ENCODE assay signal across 8 mouse cellular contexts in genomic region chr2:14048381-14048780, GRCm38 (mm10). TPM values are rescaled to one million over a fixed set of nuclear protein-coding genes. Genes with fewer than 3 reads are reported as not detected.
DNase-seq lines count a peak whose midpoint lies in the region; ATAC-seq and TF ChIP-seq lines count a peak whose summit lies in the region.

No protein-coding gene starts in this region.

- TF ChIP-seq CTCF in CH12.LX (conservative IDR thresholded peaks at IDR 0.05 in 1 of 2, IDR thresholded peaks at IDR 0.05 in 1 of 2; ENCODE audit: low read depth in 2 of 2, low read length in 2 of 2): peak; percentile 50 to 95
- TF ChIP-seq CTCF in stomach, postnatal 0 days (IDR thresholded peaks at IDR 0.05; ENCODE audit: low read depth): peak; percentile 92

- H3K79me2 ChIP-seq in CH12.LX (replicated peaks; ENCODE audit: control insufficient read depth, extremely low read depth, insufficient read depth, poor library complexity, severe bottlenecking): no peaks in the 10 kb centered on the region; the same call in 1 of the 2 replicates

- TF ChIP-seq EP300 in CH12.LX (IDR thresholded peaks at IDR 0.05; ENCODE audit: low read length): no peak
- no peak for TF ChIP-seq EP300 in stomach, postnatal 0 days (optimal IDR thresholded peaks at IDR 0.05)

- TF ChIP-seq POLR2A in CH12.LX (IDR thresholded peaks at IDR 0.05; ENCODE audit: low read depth, low read length): no peak
- no peak for TF ChIP-seq POLR2A in limb, embryonic 14.5 days (IDR thresholded peaks at IDR 0.05; ENCODE audit: borderline replicate concordance, extremely low read depth, insufficient read depth, insufficient read length)

- no peak overlapping the region for H3K4me3 ChIP-seq in CH12.LX (replicated peaks in 1 of 3; ENCODE audit: low read depth in 2 of 3, low read length in 2 of 3, poor library complexity in 1 of 3)
- no peak overlapping the region for H3K4me3 ChIP-seq in embryonic facial prominence, embryonic 11.5 days (ENCODE audit: low read depth, low read length)
- no peak overlapping the region for H3K4me3 ChIP-seq in heart, embryonic 15.5 days
- no peak overlapping the region for H3K4me3 ChIP-seq in kidney, embryonic 15.5 days (replicated peaks)
- no peak overlapping the region for H3K4me3 ChIP-seq in limb, embryonic 14.5 days (replicated peaks; ENCODE audit: low read length)
- no peak overlapping the region for H3K4me3 ChIP-seq in stomach, postnatal 0 days (ENCODE audit: low read depth, low read length)

- in situ Hi-C loops in CH12.LX (cut with MboI; ENCODE audit: low pct_ligation_motif_present, low pct_unique_long_range_greater_than_20kb, low sequenced_read_pairs): loop anchor here (10.0 to 25.0 kb wide), 2 partner anchors 246 to 664 kb away; no protein-coding TSS in a partner anchor

- H3K27me3 ChIP-seq in CH12.LX (replicated peaks): no peaks in the 10 kb centered on the region
- no peaks in the 10 kb centered on the region for H3K27me3 ChIP-seq in embryonic facial prominence, embryonic 11.5 days (ENCODE audit: control insufficient read depth, insufficient read depth, low read length)
- H3K27me3 ChIP-seq in heart, embryonic 15.5 days: no peaks in the 10 kb centered on the region
- H3K27me3 ChIP-seq in kidney, embryonic 15.5 days: no peaks in the 10 kb centered on the region
- no peaks in the 10 kb centered on the region for H3K27me3 ChIP-seq in limb, embryonic 14.5 days (ENCODE audit: control insufficient read depth, insufficient read depth, low read length)
- H3K27me3 ChIP-seq in stomach, postnatal 0 days (ENCODE audit: control insufficient read depth, insufficient read depth, low read length): no peaks in the 10 kb centered on the region

- TF ChIP-seq RAD21 in CH12.LX (IDR thresholded peaks at IDR 0.05; ENCODE audit: low read depth, low read length): peak; percentile 97

- no peak for ATAC-seq in embryonic facial prominence, embryonic 11.5 days (replicated peaks; ENCODE audit: insufficient number of reproducible peaks, low FRiP score, low TSS enrichment, low read depth)
- ATAC-seq in heart, embryonic 15.5 days (replicated peaks; ENCODE audit: insufficient number of reproducible peaks, insufficient read depth, low FRiP score, low read depth): 0 out of 2 replicates have a peak, but pooled peaks have one; percentile 55
- ATAC-seq in kidney, embryonic 15.5 days (replicated peaks; ENCODE audit: low FRiP score): peak; percentile 71; the same call in 1 of the 2 replicates
- peak; percentile 70; the same call in 1 of the 2 replicates for ATAC-seq in limb, embryonic 14.5 days (ENCODE audit: low FRiP score, low read depth)
- peak; percentile 76; the same call in 1 of the 2 replicates for ATAC-seq in monocyte, adult 5-6 weeks (replicated peaks; ENCODE audit: insufficient number of reproducible peaks, low FRiP score, low TSS enrichment, poor library complexity, severe bottlenecking)
- ATAC-seq in stomach, postnatal 0 days (ENCODE audit: low FRiP score, low TSS enrichment): peak; percentile 79

- peaks cover 0 to 3% of the 10 kb centered on the region in 2 experiments for H3K36me3 ChIP-seq in CH12.LX (replicated peaks in 1 of 2; ENCODE audit: control insufficient read depth in 1 of 2, insufficient read depth in 1 of 2, low read length in 1 of 2)
- H3K36me3 ChIP-seq in embryonic facial prominence, embryonic 11.5 days (replicated peaks; ENCODE audit: control insufficient read depth, insufficient read depth, low read depth, low read length): no peaks in the 10 kb centered on the region
- no peaks in the 10 kb centered on the region for H3K36me3 ChIP-seq in heart, embryonic 15.5 days
- no peaks in the 10 kb centered on the region for H3K36me3 ChIP-seq in kidney, embryonic 15.5 days
- no peaks in the 10 kb centered on the region for H3K36me3 ChIP-seq in limb, embryonic 14.5 days (ENCODE audit: control insufficient read depth, insufficient read depth, low read length)
- no peaks in the 10 kb centered on the region for H3K36me3 ChIP-seq in stomach, postnatal 0 days (ENCODE audit: control insufficient read depth, insufficient read depth, low read length)

- peak; percentile 74 for DNase-seq in CH12.LX (ENCODE audit: extremely low read depth)
- peak; percentile 62 for DNase-seq in adrenal gland, postnatal 25 days
- DNase-seq in embryonic facial prominence, embryonic 11.5 days (ENCODE audit: low spot score): peak; percentile 80
- peak; percentile 86 for DNase-seq in limb, embryonic 14.5 days (ENCODE audit: low spot score)
- DNase-seq in stomach, postnatal 0 days (ENCODE audit: low spot score): peak; percentile 71

- no peaks in the 10 kb centered on the region for H3K4me1 ChIP-seq in CH12.LX (ENCODE audit: control insufficient read depth in 1 of 2, insufficient read depth in 2 of 2)
- H3K4me1 ChIP-seq in embryonic facial prominence, embryonic 11.5 days (ENCODE audit: control insufficient read depth, insufficient read depth, low read length): no peaks in the 10 kb centered on the region
- peaks cover 3% of the 10 kb centered on the region; the same call in 1 of the 2 replicates for H3K4me1 ChIP-seq in heart, embryonic 15.5 days (replicated peaks)
- no peaks in the 10 kb centered on the region for H3K4me1 ChIP-seq in kidney, embryonic 15.5 days
- no peaks in the 10 kb centered on the region for H3K4me1 ChIP-seq in limb, embryonic 14.5 days (ENCODE audit: control insufficient read depth, insufficient read depth, low read length)
- no peaks in the 10 kb centered on the region for H3K4me1 ChIP-seq in stomach, postnatal 0 days (replicated peaks; ENCODE audit: control insufficient read depth, insufficient read depth)

- no peak overlapping the region for H3K9ac ChIP-seq in CH12.LX (ENCODE audit: insufficient read depth, low read depth)
- H3K9ac ChIP-seq in embryonic facial prominence, embryonic 11.5 days (replicated peaks; ENCODE audit: low read length): no peak overlapping the region
- H3K9ac ChIP-seq in heart, embryonic 15.5 days: no peak overlapping the region
- H3K9ac ChIP-seq in kidney, embryonic 15.5 days: no peak overlapping the region
- H3K9ac ChIP-seq in limb, embryonic 14.5 days (ENCODE audit: low read depth, low read length, severe bottlenecking): no peak overlapping the region
- H3K9ac ChIP-seq in stomach, postnatal 0 days (ENCODE audit: low read length): no peak overlapping the region

- no peaks in the 10 kb centered on the region for H3K9me3 ChIP-seq in CH12.LX (replicated peaks; ENCODE audit: low read length)
- no peaks in the 10 kb centered on the region for H3K9me3 ChIP-seq in embryonic facial prominence, embryonic 11.5 days (replicated peaks; ENCODE audit: control insufficient read depth, low read length)
- no peaks in the 10 kb centered on the region for H3K9me3 ChIP-seq in heart, embryonic 15.5 days (replicated peaks)
- H3K9me3 ChIP-seq in kidney, embryonic 15.5 days (replicated peaks): no peaks in the 10 kb centered on the region
- no peaks in the 10 kb centered on the region for H3K9me3 ChIP-seq in limb, embryonic 14.5 days (ENCODE audit: control insufficient read depth, low read length)
- no peaks in the 10 kb centered on the region for H3K9me3 ChIP-seq in stomach, postnatal 0 days (ENCODE audit: control insufficient read depth, low read length)

- H3K27ac ChIP-seq in CH12.LX (ENCODE audit: insufficient read depth, low read depth): no peak overlapping the region
- H3K27ac ChIP-seq in embryonic facial prominence, embryonic 11.5 days (replicated peaks; ENCODE audit: low read depth, low read length): no peak overlapping the region
- H3K27ac ChIP-seq in heart, embryonic 15.5 days: peak overlapping the region; percentile 15; the same call in 1 of the 2 replicates
- H3K27ac ChIP-seq in kidney, embryonic 15.5 days: no peak overlapping the region
- no peak overlapping the region for H3K27ac ChIP-seq in limb, embryonic 14.5 days (replicated peaks; ENCODE audit: low read depth, low read length)
- no peak overlapping the region for H3K27ac ChIP-seq in stomach, postnatal 0 days (replicated peaks)

- dilution Hi-C loops in CH12.LX (cut with MboI; ENCODE audit: extremely low pct_ligation_motif_present, extremely low pct_unique_long_range_greater_than_20kb, low sequenced_read_pairs): no loop called here

- H3K4me2 ChIP-seq in CH12.LX (ENCODE audit: insufficient read depth, low read depth, poor library complexity, severe bottlenecking): no peak overlapping the region
- no peak overlapping the region for H3K4me2 ChIP-seq in embryonic facial prominence, embryonic 11.5 days (ENCODE audit: low read depth, low read length)
- no peak overlapping the region for H3K4me2 ChIP-seq in heart, embryonic 15.5 days
- no peak overlapping the region for H3K4me2 ChIP-seq in kidney, embryonic 15.5 days
- no peak overlapping the region for H3K4me2 ChIP-seq in limb, embryonic 14.5 days (replicated peaks; ENCODE audit: low read depth, low read length, severe bottlenecking)
- H3K4me2 ChIP-seq in stomach, postnatal 0 days (replicated peaks; ENCODE audit: low read depth): no peak overlapping the region

RNA-seq across cellular contexts. Expression of gene Hacd1, which starts 7.6 kb away (rescaled TPM):
- 17.7 and 18.3 TPM in 2 replicates for total RNA-seq in CH12.LX (2012; rRNA removed)
- total RNA-seq in CH12.LX (2014; rRNA removed): 46.9 and 55.4 TPM in 2 replicates
- polyA plus RNA-seq in CH12.LX (2012; ENCODE audit: insufficient read length, low read depth): 28.5 and 31.0 TPM in 2 replicates
- 40.4 and 46.2 TPM in 2 replicates for total RNA-seq in adrenal gland, postnatal 25 days (2021)
- polyA plus RNA-seq in embryonic facial prominence, embryonic 11.5 days (2014; fragmentation: Nextera tagmentation; extraction: Ambion mirVana): 45.4 and 48.4 TPM in 2 replicates
- polyA plus RNA-seq in heart, embryonic 15.5 days (2015; fragmentation: Nextera tagmentation; extraction: Ambion mirVana): 188 and 228 TPM in 2 replicates
- 59.6 and 60.1 TPM in 2 replicates for polyA plus RNA-seq in kidney, embryonic 15.5 days (2015; fragmentation: Nextera tagmentation; extraction: Ambion mirVana)
- 55.4 and 61.0 TPM in 2 replicates for polyA plus RNA-seq in limb, embryonic 14.5 days (2012; rRNA removed)
- 74.7 and 75.2 TPM in 2 replicates for polyA plus RNA-seq in limb, embryonic 14.5 days (2014; fragmentation: Nextera tagmentation; extraction: Ambion mirVana)
- total RNA-seq in monocyte, adult 5-6 weeks (2017): 0.53 to 3.6 TPM in 2 of 3 replicates, not detected in the other
- 200 and 217 TPM in 2 replicates for polyA plus RNA-seq in stomach, postnatal 0 days (2015; fragmentation: Nextera tagmentation; extraction: Ambion mirVana)

RNA-seq across cellular contexts. Expression of gene Stam, which starts 25.5 kb away (rescaled TPM):
- total RNA-seq in CH12.LX (2012; rRNA removed) (15.1 and 17.3 TPM in 2 replicates), CH12.LX (2014; rRNA removed) (21.4 and 25.3 TPM in 2 replicates)
- 11.6 and 13.5 TPM in 2 replicates for polyA plus RNA-seq in CH12.LX (2012; ENCODE audit: insufficient read length, low read depth)
- 37.4 and 46.8 TPM in 2 replicates for total RNA-seq in adrenal gland, postnatal 25 days (2021)
- 86.1 and 98.1 TPM in 2 replicates for polyA plus RNA-seq in embryonic facial prominence, embryonic 11.5 days (2014; fragmentation: Nextera tagmentation; extraction: Ambion mirVana)
- 50.0 and 62.5 TPM in 2 replicates for polyA plus RNA-seq in heart, embryonic 15.5 days (2015; fragmentation: Nextera tagmentation; extraction: Ambion mirVana)
- polyA plus RNA-seq in kidney, embryonic 15.5 days (2015; fragmentation: Nextera tagmentation; extraction: Ambion mirVana): 65.0 and 67.0 TPM in 2 replicates
- 48.5 and 48.6 TPM in 2 replicates for polyA plus RNA-seq in limb, embryonic 14.5 days (2012; rRNA removed)
- polyA plus RNA-seq in limb, embryonic 14.5 days (2014; fragmentation: Nextera tagmentation; extraction: Ambion mirVana): 67.9 and 68.7 TPM in 2 replicates
- 21.5 to 33.8 TPM (median 26.1 TPM) in 3 replicates for total RNA-seq in monocyte, adult 5-6 weeks (2017)
- polyA plus RNA-seq in stomach, postnatal 0 days (2015; fragmentation: Nextera tagmentation; extraction: Ambion mirVana): 34.3 and 35.6 TPM in 2 replicates
